Mouse (Mus musculus) intestine, embryonic 16.5 days (tissue): ENCODE measurements around the gene Pcnx3. TPM values are rescaled to one million over a fixed set of nuclear protein-coding genes. Genes with fewer than 3 reads are reported as not detected.

Experiments used
- ATAC-seq: fragments of 200-750 bp; cut with Nextera tagmentation; 2 replicates; pipeline ENCODE4 v1.8.0; 2017; ENCODE audit warnings: moderate TSS enrichment, moderate library complexity
- H3K27ac ChIP-seq: fragments of 300-500 bp; sonication (generic); 2 replicates; pipeline ENCODE4 v1.5.1; 2014; ENCODE audit warnings: mild to moderate bottlenecking, low read length
- H3K27me3 ChIP-seq: fragments of 300-500 bp; sonication (generic); replicated peaks from 2 replicates; pipeline ENCODE4 v1.6.1; 2014; ENCODE audit warnings: low read length, control low read depth, mixed read lengths; ENCODE audit not compliant: control insufficient read depth, insufficient read depth
- H3K36me3 ChIP-seq: fragments of 300-500 bp; sonication (generic); 2 replicates; pipeline ENCODE4 v1.6.1; 2014; ENCODE audit warnings: low read length, control low read depth; ENCODE audit not compliant: control insufficient read depth, insufficient read depth
- H3K4me1 ChIP-seq: fragments of 300-500 bp; sonication (generic); 2 replicates; pipeline ENCODE4 v1.6.1; 2014; ENCODE audit warnings: low read length, control low read depth, mixed read lengths; ENCODE audit not compliant: control insufficient read depth, insufficient read depth
- H3K4me2 ChIP-seq: fragments of 300-500 bp; sonication (generic); 2 replicates; pipeline ENCODE4 v1.6.1; 2014; ENCODE audit warnings: low read depth, low read length, control low read depth
- H3K4me3 ChIP-seq: fragments of 300-500 bp; sonication (generic); 2 replicates; pipeline ENCODE4 v1.5.1; 2014; ENCODE audit warnings: mild to moderate bottlenecking, low read length
- H3K9ac ChIP-seq: fragments of 300-500 bp; sonication (generic); 2 replicates; pipeline ENCODE4 v1.6.1; 2014; ENCODE audit warnings: low read depth, low read length
- H3K9me3 ChIP-seq: fragments of 300-500 bp; sonication (generic); 2 replicates; pipeline ENCODE4 v1.6.1; 2016; ENCODE audit warnings: low read length, control low read depth; ENCODE audit not compliant: control insufficient read depth
- WGBS: fragments of 180-500 bp; shearing (Covaris S2); extraction: QIAGEN DNeasy Blood & Tissue Kit; methylation state at CpG from one replicate; pipeline ENCODE4 v1.1.7; 2014; 5-methylcytosine and 5-hydroxymethylcytosine counted together
- polyA plus RNA-seq: library from polyadenylated mRNA; unstranded; fragments of >200 nt; fragmentation: Nextera tagmentation; extraction: Ambion mirVana; gene quantifications from 2 replicates; pipeline ENCODE4 v1.2.1, GENCODE M21; 2015

Pcnx3 gene
- polyA plus RNA-seq, 1 experiment from 2014 or later: 15.1 TPM

DNA sequence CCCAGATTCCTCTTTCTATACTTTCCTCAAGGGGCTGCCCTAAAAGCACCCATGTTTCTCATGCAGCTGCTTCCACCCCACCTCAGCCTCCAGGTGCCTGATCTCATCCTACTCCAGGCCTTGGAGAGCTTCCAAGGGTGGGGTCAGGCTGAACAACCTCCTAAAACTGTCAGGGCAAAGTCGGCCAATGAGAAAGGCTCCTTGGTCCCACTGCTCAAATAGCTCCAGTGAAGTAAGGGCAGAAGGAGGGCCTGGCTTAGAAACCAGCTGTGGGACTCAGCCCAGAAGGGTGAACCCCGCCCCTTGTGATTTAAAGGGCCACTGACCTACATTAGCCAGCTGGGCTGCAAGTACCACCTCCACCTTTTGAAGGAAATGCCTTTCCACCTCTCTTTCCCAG, 25.0 kb upstream of the Pcnx3 start:
- 12% methylated on average over 2 of the region's 2 CpGs for WGBS
- H3K36me3 ChIP-seq: peaks cover 5% of the 10 kb centered on the region; the same call in 1 of the 2 replicates
- peak overlapping the region; percentile 41; the same call in 1 of the 2 replicates for H3K9ac ChIP-seq
- peak overlapping the region; percentile 11 for H3K27ac ChIP-seq
- H3K4me3 ChIP-seq: 0 out of 2 replicates have a peak overlapping the region, but pooled peaks have one; percentile 9
- H3K4me1 ChIP-seq: peaks cover 14% of the 10 kb centered on the region
- no peaks in the 10 kb centered on the region for H3K9me3 ChIP-seq
- 0 out of 2 replicates have a peak overlapping the region, but pooled peaks have one; percentile 20 for H3K4me2 ChIP-seq
- peak; percentile 82 for ATAC-seq
- no peaks in the 10 kb centered on the region for H3K27me3 ChIP-seq

DNA sequence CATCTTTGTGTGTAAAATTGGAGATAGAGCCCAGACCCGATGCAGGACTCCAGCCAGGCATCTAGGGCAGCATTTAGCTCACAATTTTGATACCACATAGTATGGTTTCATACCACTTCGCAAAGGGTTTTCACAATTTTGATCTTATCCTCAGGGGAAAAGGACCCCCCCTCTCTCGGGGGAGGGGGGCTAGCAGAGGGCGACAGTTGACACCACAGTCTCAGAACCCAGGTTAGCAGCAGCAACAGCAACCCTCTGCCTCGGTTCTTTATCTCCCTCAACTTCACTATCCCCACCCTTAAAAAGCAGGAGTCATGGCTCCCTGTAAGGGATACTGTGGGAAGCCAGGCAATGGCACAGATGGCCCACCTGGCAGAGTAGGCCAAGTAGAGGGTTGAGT, 24.5 kb upstream of the Pcnx3 start:
- peaks cover 9% of the 10 kb centered on the region; the same call in 1 of the 2 replicates for H3K36me3 ChIP-seq
- H3K27me3 ChIP-seq: no peaks in the 10 kb centered on the region
- peak; percentile 29 for ATAC-seq
- peak overlapping the region; percentile 11; the same call in 1 of the 2 replicates for H3K27ac ChIP-seq
- H3K9me3 ChIP-seq: no peaks in the 10 kb centered on the region
- peak overlapping the region; percentile 41; the same call in 1 of the 2 replicates for H3K9ac ChIP-seq
- H3K4me1 ChIP-seq: peaks cover 14% of the 10 kb centered on the region
- no peak overlapping the region for H3K4me3 ChIP-seq
- H3K4me2 ChIP-seq: 0 out of 2 replicates have a peak overlapping the region, but pooled peaks have one; percentile 20
- 71% methylated on average over 5 of the region's 5 CpGs for WGBS

DNA sequence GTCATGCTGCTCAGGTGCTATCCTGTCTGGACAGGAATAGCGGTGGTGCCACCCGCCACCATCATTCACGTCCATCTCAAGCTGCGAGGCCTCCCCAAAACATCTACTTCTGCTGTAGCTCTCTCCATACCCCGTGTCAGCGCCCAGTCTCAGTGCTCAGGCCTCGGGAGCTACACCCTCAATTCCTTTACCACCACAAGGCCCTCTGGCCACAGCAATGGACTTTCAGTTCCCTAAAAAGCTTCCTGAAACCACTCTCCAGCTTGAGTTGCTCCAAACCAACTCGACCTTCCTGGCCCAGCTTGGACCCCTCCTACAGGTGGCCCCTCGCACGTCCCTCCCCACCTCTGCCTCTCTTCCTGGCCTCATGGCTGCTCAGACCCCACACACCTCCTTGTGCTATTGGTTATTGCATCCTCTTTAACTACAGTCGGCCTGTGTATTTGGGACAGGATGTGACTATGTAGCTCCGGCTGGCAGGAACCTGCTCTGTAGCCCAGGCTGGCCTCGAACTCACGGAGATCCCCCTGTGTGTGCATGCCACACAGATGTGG, 23.3 kb upstream of the Pcnx3 start:
- Histone ChIP-seq H3K4me2 (no peak overlapping the region), H3K4me3 (no peak overlapping the region), H3K4me1 (peaks cover 14% of the 10 kb centered on the region), H3K27me3 (no peaks in the 10 kb centered on the region), H3K9me3 (no peaks in the 10 kb centered on the region), H3K27ac (no peak overlapping the region), H3K9ac (no peak overlapping the region), H3K36me3 (peaks cover 7% of the 10 kb centered on the region; the same call in 1 of the 2 replicates)
- 94% methylated on average over 14 of the region's 14 CpGs for WGBS
- ATAC-seq: no peak

DNA sequence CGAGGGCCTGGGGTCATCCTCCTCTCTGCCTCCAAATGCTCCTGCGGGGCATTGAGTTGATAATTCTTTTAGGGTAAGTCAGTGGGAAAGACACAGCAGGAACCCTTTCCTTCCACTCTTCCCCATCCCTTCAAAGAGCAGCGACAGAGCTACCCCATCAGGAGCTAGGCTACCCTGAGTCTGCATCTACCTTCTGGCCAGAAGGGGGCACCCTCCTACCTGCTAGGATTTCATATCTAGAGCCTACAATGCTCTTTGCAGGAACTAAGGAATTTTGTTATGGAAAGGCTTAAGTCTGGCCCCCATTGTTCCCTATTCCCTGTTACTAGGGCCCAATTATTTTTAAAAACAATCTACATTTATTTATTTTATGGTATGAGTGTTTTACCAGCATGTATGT, 22.5 kb upstream of the Pcnx3 start:
- Histone ChIP-seq H3K27me3 (no peaks in the 10 kb centered on the region), H3K9ac (no peak overlapping the region), H3K27ac (no peak overlapping the region), H3K4me2 (no peak overlapping the region), H3K4me1 (peaks cover 13% of the 10 kb centered on the region), H3K4me3 (no peak overlapping the region), H3K36me3 (peaks cover 7% of the 10 kb centered on the region; the same call in 1 of the 2 replicates), H3K9me3 (no peaks in the 10 kb centered on the region)
- no peak for ATAC-seq
- WGBS: 26% methylated on average over 3 of the region's 3 CpGs

DNA sequence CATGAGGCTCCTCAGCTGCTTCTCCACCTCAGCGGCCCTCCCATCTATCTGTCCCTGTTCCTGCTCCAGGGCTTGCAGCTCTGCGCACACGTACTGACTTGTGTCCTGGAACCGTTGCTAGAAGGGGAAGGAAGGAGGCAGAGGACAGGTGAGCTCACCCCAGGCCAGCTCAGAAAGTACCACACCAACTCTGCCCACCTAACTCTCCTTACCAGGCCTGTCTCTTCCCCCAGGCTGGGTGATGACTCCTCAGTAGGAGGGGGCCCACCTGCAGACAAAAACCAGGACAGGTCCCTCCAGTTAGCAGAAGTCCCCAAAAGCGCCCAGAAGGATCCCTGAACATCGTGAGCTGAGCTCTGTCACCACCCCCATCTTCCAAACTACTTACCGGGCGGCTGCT, 21.9 kb upstream of the Pcnx3 start:
- Histone ChIP-seq H3K4me2 (no peak overlapping the region), H3K4me3 (no peak overlapping the region), H3K9ac (no peak overlapping the region), H3K27me3 (no peaks in the 10 kb centered on the region), H3K36me3 (peaks cover 7% of the 10 kb centered on the region; the same call in 1 of the 2 replicates), H3K4me1 (peaks cover 15% of the 10 kb centered on the region), H3K9me3 (no peaks in the 10 kb centered on the region), H3K27ac (no peak overlapping the region)
- no peak for ATAC-seq
- WGBS: 88% methylated on average over 8 of the region's 8 CpGs

DNA sequence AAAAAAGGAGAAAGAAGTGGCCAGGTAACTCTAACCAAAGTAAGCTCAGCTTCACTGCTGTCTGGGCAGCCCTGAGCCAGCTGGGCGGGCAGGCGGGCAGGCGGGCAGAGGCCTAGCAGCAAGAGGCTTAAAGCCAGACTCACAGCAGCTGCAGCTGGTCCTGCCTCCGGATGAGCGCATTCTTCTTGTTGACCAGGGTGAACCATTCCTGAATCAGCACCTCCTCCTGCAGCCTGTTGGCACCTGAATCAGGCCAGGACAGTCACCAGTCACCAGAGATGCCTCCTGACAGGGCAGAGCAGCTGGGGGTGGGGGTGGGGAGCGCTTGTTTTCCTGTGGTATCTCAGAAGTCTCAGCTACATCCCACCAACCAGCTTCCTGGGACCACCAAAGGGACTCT, 21.4 kb upstream of the Pcnx3 start:
- peaks cover 7% of the 10 kb centered on the region; the same call in 1 of the 2 replicates for H3K36me3 ChIP-seq
- no peak overlapping the region for H3K27ac ChIP-seq
- H3K9me3 ChIP-seq: no peaks in the 10 kb centered on the region
- ATAC-seq: no peak
- H3K4me2 ChIP-seq: no peak overlapping the region
- H3K9ac ChIP-seq: no peak overlapping the region
- H3K4me3 ChIP-seq: no peak overlapping the region
- WGBS: 95% methylated on average over 6 of the region's 6 CpGs
- H3K4me1 ChIP-seq: peaks cover 20% of the 10 kb centered on the region
- no peaks in the 10 kb centered on the region for H3K27me3 ChIP-seq

DNA sequence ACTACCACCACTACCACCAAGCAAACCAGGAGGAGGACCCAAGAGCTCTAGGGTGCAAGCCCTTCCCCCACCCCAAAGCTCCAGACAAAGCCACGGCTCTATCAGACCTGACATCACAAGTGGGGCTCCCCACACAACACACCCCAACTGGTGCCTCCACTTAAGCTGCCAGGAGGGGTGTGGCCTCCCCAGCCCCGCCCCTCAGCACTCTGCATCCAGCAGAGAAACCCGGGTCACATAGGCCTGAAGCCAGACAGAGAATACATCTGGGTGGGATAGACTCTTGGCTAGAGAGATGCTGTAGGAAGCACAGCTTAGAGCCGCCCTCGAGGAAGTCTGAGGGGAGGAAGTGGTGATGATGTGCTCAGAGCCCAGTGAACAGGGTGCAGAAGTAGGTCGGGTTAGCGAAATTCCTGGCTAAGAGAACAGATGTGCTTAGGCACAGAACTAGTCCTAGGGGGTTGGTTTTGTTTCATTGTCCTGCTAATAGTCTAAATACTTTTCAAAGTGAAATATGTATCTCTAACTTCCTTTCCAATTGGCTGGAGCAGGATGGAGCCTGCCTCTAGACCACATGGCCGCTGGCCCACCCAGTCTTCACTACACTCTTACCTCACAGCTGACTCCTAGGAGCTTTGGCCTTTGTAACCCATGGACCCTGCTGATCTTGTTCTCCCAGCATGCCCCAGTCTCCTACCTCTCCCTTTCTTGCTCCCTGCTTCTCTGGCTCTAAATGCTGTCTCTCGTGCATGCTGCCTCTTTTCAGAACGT, 16.3 kb upstream of the Pcnx3 start:
- no peaks in the 10 kb centered on the region for H3K27me3 ChIP-seq
- peak overlapping the region; percentile 84 for H3K27ac ChIP-seq
- WGBS: 32% methylated on average over 10 of the region's 10 CpGs
- peak overlapping the region; percentile 48 for H3K9ac ChIP-seq
- no peak overlapping the region for H3K4me3 ChIP-seq
- peaks cover 21% of the 10 kb centered on the region for H3K4me1 ChIP-seq
- no peaks in the 10 kb centered on the region for H3K9me3 ChIP-seq
- ATAC-seq: peak; percentile 85
- peaks cover 29% of the 10 kb centered on the region; the same call in 1 of the 2 replicates for H3K36me3 ChIP-seq
- 0 out of 2 replicates have a peak overlapping the region, but pooled peaks have one; percentile 2 for H3K4me2 ChIP-seq

DNA sequence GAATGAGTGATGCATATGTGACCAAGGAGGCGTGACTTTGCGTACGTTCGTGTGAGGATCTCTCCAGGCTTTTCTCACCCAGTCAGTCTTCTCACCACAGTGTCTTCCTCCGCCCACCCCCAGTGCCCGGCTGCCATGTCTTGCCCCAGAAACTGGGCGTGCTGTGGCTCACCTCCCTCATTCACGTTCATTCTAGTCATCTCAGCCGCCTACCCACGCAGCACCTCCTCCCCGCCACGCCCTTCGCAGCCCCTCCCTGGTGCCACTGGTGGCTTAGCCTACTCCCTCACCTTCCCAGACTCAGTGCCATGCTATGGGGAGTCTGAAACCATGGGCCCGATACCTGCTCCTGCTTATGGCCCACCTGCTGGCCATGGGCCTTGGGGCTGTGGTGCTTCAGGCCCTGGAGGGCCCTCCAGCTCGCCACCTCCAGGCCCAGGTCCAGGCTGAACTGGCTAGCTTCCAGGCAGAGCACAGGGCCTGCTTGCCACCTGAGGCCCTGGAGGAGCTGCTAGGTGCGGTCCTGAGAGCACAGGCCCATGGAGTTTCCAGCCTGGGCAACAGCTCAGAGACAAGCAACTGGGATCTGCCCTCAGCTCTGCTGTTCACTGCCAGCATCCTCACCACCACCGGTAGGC, 15.6 kb upstream of the Pcnx3 start, which contains the start of gene Kcnk7:
TSS of gene Kcnk7 (plus strand) at position 205 of the 638 bp plus-strand sequence.
- Histone ChIP-seq H3K36me3 (peaks cover 30% of the 10 kb centered on the region; the same call in 1 of the 2 replicates), H3K9ac (peak within 1 kb of the TSS; percentile 48), H3K4me3 (no peak within 1 kb of the TSS), H3K27me3 (no peaks in the 10 kb centered on the region), H3K27ac (peak within 1 kb of the TSS; percentile 84), H3K9me3 (no peaks in the 10 kb centered on the region), H3K4me1 (peaks cover 21% of the 10 kb centered on the region), H3K4me2 (0 out of 2 replicates have a peak within 1 kb of the TSS, but pooled peaks have one; percentile 2)
- WGBS: 66% methylated on average over 17 of the region's 17 CpGs
- ATAC-seq: peak; percentile 8; the same call in 1 of the 2 replicates
